Mouse (Mus musculus) layer of hippocampus, adult 2 months (tissue): ENCODE results near the gene Erp29. TPM values are rescaled to one million over a fixed set of nuclear protein-coding genes. Genes with fewer than 3 reads are reported as not detected.

Experiments used
- DNase-seq, 2 experiments: peaks; one replicate each; pipeline ENCODE4 v3.0.0; 2022; ENCODE audit warnings: low spot score in 2 of 2
- H3K27ac ChIP-seq: fragments of 200-600 bp; 2 replicates; pipeline ENCODE4 v1.8.1; 2022
- H3K4me3 ChIP-seq: fragments of 200-600 bp; 2 replicates; pipeline ENCODE4 v1.8.1; 2022; ENCODE audit warnings: mild to moderate bottlenecking
- CTCF ChIP-seq: fragments of 200-600 bp; conservative IDR thresholded peaks from 2 replicates; pipeline ENCODE4 v1.8.1; 2022; ENCODE audit warnings: antibody characterized with exemption, mild to moderate bottlenecking, moderate library complexity
- total RNA-seq, 2 experiments: library from RNA; stranded (reverse); gene quantifications; 2 replicates each; pipeline ENCODE4 v1.2.3; 2021

Erp29 gene
- total RNA-seq, 2 experiments from 2014 or later = 127 to 144 TPM

DNA sequence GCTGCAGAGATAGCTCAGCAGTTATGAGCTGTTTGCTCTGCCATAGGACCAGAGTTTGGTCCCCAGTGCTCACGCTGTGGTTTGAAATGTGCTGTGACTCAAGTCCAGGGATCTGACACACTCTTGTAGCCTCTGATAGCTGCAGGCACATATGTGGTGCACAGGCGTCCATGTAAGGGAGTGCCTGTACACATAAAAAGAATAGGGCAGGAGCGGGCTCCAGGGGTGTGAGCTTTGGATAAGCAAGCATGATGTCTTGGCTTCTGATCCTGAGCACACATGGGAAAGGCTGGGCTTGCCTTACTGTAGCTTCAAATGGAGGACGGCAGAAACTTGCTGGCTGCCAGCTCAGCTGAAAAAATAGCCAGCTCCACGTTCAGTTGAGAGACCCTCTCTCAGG is 56.7 kb downstream of the Erp29 start:
- no peak for TF ChIP-seq CTCF
- no peak for DNase-seq
- Histone ChIP-seq H3K4me3 (no peak overlapping the region), H3K27ac (no peak overlapping the region)

DNA sequence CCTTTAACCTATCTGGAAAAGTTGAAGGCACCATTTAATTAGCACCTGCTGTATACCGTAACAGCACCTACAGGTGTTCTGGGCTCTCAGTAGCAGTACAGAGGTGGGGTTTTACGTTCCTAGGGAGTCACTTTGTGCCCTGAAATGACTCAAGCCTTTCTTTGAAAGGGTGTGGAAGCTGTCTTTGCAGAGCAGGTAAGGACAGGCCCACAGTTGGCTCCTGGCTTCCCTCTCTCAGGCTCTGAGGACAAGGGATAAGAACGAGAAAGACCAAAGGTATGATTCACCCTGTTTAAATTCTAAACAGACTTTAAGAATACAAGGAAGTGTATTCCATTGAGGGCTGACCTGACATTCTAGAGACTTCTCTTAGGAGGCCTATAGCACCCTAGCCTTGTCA is 58.9 kb downstream of the Erp29 start:
- Histone ChIP-seq H3K27ac (no peak overlapping the region), H3K4me3 (no peak overlapping the region)
- DNase-seq = no peak
- no peak for TF ChIP-seq CTCF

DNA sequence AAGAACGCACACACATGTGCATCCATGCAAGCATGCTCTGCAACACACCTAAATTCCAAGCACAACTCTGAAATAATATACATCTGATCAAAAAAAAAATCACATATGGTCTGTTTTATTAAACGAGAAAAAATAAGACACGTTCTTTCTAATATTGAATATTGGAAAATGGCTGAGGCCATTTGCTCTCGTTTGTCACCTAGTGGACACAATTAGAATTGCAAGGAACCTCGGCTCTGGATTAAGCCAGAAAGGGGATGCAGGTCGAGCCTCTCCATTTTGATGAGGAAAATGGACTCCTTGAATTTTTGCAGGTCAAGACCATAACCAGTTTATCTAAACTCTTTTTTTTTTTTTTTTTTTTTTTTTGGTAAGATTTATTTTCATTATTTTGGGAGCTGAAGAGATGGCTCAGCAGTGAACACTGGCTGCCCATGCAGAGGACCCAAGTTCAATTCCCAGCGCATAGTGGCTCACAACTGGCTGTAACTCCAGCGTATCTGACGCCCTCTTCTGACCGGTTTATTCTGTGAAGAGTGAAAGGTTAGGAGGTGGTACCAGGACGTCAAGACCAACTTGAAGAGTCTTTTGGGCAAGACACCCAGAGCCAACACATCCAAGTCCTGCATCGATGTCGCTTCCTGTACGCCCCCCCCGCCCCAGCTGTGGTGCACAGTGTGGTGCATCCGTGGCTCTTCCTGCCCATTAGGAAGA is 59.5 kb downstream of the Erp29 start:
- DNase-seq = peak in 1 of 2 experiments; percentile 58
- Histone ChIP-seq H3K27ac (no peak overlapping the region), H3K4me3 (no peak overlapping the region)
- peak; percentile 90 for TF ChIP-seq CTCF

DNA sequence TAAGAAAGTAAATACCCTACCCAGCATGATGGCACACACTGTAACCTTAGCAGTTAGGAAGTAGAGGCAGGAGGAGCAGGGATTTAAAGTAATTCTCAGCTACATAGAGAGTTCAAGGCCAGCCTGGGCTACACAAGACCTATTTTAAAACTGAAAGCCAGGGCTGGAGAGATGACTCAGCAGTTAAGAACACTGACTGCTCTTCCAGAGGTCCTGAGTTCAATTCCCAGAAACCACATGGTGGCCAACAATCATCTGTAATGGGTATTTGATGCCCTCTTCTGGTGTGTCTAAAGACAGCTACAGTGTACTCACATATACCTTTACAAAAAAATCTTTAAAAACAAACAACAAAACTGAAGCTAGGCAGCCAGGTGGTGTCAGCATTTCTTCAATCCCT is 62.6 kb downstream of the Erp29 start:
- DNase-seq = no peak
- peak overlapping the region; percentile 78 for H3K27ac ChIP-seq
- H3K4me3 ChIP-seq = no peak overlapping the region
- TF ChIP-seq CTCF = peak; percentile 31

DNA sequence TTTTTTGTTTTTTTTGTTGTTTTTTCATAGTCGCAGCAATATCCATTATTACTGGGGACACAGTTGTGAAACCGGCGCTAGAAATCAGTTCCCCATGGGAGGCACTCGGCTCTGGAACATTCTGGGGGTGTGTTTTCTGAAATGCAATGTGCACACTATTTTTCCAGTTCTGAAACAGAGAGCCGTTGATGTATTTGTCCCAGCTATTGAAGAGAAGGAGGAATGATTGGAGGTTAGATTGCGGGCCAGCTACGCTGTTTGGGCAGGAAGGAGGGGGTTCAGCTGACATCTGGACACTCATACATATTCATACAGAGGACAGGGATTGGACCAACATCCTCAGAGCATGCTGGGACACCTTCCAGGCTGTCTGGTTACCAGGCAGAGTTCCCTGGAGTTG is 63.2 kb downstream of the Erp29 start:
- no peak for TF ChIP-seq CTCF
- H3K27ac ChIP-seq = peak overlapping the region; percentile 78
- H3K4me3 ChIP-seq = no peak overlapping the region
- peak; percentile 43 to 45 for DNase-seq

DNA sequence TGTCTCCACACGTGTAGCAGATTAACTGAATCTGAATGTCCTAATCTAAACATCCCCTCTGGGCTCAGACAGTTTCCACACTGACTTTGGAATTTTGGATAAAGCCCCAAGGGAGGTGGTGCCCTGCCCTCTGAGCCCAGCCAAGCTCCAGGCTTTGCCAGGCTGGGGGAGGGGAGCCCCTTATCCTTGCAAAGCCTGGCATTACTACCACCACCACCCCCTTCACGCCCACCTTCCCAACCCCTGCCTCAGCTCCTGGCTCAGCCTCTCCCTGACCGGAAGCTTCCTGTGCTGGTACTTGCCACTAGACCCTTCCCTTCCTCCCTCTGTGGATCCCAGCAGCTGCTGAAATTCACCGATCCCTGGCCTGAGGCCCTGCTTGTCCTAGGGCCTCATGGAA is 65.2 kb downstream of the Erp29 start:
- peak overlapping the region; percentile 97 for H3K27ac ChIP-seq
- TF ChIP-seq CTCF = no peak
- no peak overlapping the region for H3K4me3 ChIP-seq
- no peak for DNase-seq

DNA sequence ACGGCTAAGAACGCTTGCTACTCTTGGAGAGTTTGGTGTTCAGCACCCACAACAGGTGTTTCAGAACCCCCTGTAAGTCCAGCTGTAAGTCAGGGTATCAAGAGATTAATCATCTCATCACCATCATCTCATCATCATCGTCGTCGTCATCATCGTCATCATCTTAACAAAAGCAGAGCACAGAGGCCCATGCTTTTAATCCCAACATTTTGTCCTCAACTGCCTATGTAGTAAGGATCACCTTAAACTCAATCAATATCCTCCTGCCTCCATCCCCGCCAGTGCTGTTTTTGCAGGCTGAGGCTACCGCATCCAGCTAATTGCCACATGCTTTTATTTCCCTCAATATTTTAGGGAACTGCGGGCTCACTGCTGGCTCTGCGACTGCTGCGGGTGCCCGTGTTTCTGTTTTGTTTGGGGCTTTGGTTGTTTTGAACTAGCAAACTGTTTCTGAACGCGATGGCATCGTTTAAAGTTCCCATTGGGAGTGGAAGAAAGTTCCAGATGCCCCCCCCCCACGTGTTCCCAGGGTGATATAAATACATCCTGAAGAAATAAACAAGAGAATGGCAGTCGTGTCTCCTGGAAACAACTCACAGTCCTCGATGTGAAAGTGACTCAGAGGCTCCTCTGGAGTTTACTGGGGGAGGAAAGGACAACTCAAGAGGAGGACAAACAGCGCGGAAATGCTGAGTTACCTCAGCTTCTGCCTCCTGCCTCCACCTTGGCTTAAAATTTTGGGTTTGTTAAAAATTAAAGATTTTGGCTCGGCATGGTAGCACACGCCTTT is 66.0 kb downstream of the Erp29 start:
- TF ChIP-seq CTCF = no peak
- Histone ChIP-seq H3K27ac (peak overlapping the region; percentile 97), H3K4me3 (peak overlapping the region; percentile 93)
- no peak for DNase-seq

DNA sequence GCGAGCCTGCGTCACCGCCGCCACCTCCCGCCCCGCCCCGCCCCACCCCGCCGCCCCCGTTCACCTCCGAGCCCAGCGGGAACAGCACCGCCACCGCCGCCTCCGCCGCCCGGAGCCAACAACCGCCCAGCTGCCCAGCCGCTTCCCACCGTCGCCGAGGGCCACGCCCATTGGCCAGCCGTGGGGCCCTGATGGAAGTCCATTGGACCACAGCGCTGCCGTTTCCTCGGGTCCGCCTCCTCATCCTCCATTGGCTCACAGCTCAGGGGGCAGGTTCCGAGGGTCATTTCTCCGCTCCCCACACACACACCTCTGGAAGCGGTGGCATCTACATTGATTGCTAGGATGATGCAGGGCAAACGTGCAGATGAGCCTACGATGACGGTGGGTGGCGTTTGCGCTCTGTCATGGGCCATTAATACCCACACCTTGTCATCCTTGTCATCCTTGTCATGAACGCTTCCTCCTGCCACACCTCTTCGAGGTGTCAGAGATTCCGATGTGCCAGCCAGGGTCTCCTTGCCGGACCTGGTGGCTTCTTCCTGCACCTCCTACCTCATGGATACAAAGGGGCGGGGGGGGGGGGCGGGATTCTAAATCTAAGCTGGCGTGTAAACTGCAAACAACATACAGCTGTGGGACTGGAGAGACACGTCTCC is 66.7 kb downstream of the Erp29 start, which contains the start of gene Trafd1:
Gene Trafd1 (minus strand): TSS at position 172 of the 659 bp plus-strand sequence.
- DNase-seq = peak; percentile 91 to 94
- TF ChIP-seq CTCF = no peak
- H3K27ac ChIP-seq = peak within 1 kb of the TSS; percentile 97
- H3K4me3 ChIP-seq = peak within 1 kb of the TSS; percentile 93

DNA sequence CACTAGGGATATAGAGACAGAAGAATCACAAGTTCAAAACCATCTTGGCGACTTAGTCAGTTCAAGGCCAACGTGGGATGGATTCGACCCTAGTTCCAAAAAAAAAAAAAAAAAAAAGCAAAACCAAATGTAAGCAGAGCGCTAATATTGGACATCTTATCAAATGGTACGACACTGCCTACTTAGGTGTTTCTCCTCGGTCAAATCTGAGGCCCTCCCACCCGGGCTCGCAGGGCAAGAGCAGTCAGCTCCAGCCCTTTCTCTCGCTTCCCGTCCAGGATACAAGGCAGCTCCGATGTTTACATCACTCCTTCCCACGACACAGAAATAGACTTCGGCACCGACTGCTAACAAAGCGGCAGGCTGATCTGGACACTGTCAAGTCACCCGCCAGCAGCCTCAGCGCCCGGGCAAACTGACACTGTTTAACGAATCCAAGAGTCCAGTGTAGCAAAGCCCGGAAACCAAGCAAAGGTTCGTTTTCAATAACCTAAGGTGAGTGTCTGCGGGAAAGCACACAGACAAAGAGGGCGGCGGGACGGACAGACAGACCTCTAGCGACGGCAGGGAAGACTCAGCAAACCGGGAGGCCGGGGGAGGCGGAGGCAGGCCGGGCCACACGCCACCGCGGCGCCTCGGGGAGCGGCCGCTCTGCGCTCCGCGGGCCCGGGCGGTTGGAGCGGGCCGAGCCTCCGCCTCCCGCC is 67.4 kb downstream of the Erp29 start:
- no peak for DNase-seq
- Histone ChIP-seq H3K4me3 (peak overlapping the region; percentile 93), H3K27ac (peak overlapping the region; percentile 97)
- no peak for TF ChIP-seq CTCF

DNA sequence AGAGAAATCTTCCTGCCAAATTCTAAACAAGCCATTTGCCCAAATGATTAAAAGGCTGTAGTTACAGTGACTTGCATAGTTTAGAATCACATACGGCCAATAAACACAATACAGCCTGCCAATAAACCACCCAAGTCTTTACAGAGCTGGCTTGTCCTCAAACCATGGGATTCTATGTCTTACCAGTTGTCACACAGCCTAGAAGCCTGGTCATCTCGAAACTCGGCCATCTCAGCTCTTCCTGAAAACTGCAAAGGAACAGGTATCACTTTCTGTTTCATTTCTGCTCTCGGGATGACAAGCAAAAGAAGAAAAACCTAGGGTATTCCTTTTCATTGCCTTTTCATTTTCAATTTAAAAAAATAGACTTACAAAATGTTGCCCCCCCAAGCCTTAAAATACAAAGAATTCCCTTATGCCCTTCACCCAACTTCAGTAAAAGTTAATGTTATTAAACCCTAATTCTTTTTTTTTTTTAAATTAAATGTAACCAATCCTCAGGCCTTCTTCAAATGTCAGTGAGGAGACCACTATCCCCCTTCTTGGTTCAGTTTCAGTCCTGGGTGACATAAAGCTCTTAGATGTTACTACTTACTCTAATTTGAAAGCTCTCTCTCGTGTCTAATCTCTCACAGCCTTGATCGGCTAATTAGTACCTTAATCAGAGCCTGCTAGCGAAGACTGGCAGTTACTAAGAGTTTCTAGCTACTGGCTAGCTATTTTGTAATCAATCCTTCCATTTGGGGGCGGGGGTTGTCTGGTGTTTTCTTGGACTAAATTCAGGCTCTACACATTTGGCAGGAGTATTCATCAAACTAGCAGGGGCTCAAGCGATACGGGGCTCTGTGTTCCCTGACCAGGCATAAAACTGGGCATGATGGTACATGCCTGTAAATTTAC is 68.2 kb downstream of the Erp29 start:
- peak overlapping the region; percentile 97 for H3K27ac ChIP-seq

DNA sequence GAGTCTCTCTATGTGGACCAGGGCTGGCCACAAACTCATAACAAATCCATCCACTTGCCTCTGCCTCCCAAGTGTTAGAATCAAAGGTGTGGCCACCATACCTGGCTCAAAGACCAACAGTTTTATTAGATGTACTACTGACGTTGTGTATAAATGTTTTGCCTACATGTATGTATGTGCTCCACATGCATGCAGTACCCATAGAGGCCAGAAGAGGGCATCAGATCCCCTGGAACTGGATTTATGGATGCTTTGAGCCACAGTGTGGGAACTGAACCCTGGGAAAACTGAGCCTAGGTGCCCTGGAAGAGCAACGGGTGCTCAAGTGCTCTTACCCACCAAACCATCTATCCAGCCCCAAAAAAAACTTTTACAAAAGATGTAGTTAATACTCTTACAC is 71.6 kb downstream of the Erp29 start:
- TF ChIP-seq CTCF = peak; percentile 72

More for the DNA sequence above, 68.2 kb downstream of the Erp29 start:
- peak overlapping the region; percentile 93 for H3K4me3 ChIP-seq
- TF ChIP-seq CTCF = no peak
- no peak for DNase-seq

DNA sequence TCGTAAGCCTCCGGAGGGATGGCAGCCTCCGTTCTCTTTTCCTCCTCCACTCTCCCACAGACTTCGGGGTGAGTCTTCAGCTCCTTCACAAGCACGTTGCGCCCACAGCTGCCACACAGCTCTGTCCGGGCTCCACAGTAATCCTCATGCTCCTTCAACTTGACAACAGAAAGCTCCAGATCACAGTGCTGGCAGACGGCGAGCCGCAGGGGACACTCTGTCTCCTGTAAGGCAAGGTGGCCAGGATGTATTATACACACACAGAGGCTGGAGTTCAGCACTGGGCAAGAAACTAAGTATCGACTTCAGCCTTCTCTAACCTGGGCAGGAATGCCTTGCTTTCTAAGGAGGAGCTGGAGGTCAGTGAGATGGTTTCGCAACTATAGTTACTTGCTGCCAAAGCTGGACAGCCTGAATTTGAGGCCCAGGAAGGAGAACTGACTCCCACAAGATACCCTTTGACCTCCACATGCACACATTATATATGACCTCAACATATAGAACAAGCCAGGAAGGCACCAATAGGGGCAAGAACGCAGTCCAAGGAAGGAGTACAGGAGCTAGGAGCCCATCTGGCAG is 73.5 kb downstream of the Erp29 start:
- H3K27ac ChIP-seq = no peak overlapping the region
- no peak for DNase-seq
- no peak for TF ChIP-seq CTCF
- no peak overlapping the region for H3K4me3 ChIP-seq

More for the DNA sequence above, 71.6 kb downstream of the Erp29 start:
- DNase-seq = no peak
- no peak overlapping the region for H3K27ac ChIP-seq
- no peak overlapping the region for H3K4me3 ChIP-seq

Other genes with a start within 250 kb of the Erp29 start
- 100 to 1,000 TPM; 472 to 483 TPM for gene Rpl6, start 248.0 kb downstream of the Erp29 start, total RNA-seq
- gene Hectd4, start 232.3 kb downstream of the Erp29 start, total RNA-seq = 100 to 1,000 TPM; 170 to 175 TPM
- gene Trafd1, start 66.9 kb downstream of the Erp29 start, total RNA-seq = 10 to 100 TPM; 79.8 to 82.8 TPM
- gene Naa25, start 54.6 kb downstream of the Erp29 start, total RNA-seq = 10 to 100 TPM; 37.2 to 40.9 TPM
- gene Tmem116, start 613 bp downstream of the Erp29 start, total RNA-seq = 1 to 10 TPM; 7.7 to 8.6 TPM
- not detected for gene Adam1b, start 50.9 kb upstream of the Erp29 start, total RNA-seq
- gene Adam1a, start 93.0 kb upstream of the Erp29 start, total RNA-seq = 10 to 100 TPM; 17.7 to 22.9 TPM
- gene Gm42878, start 93.0 kb upstream of the Erp29 start, total RNA-seq = not detected
- gene Mapkapk5, start 93.4 kb upstream of the Erp29 start, total RNA-seq = 10 to 100 TPM; 68.1 to 76.2 TPM
- 100 to 1,000 TPM; 125 to 134 TPM for gene Aldh2, start 141.3 kb upstream of the Erp29 start, total RNA-seq
- gene Acad12, start 166.4 kb upstream of the Erp29 start, total RNA-seq = 1 to 10 TPM; 5.5 to 6.8 TPM
- 1 to 10 TPM; 4.2 to 4.3 TPM for gene Acad10, start 208.0 kb upstream of the Erp29 start, total RNA-seq
- 10 to 100 TPM; 67.8 to 68.4 TPM for gene Brap, start 208.1 kb upstream of the Erp29 start, total RNA-seq